Mouse (Mus musculus): Measurements from ENCODE around the gene Cth. TPM values are rescaled to one million over a fixed set of nuclear protein-coding genes. Genes with fewer than 3 reads are reported as not detected.

The Cth gene
- total RNA-seq, 4 experiments from 2014 or later, result 2.4 to 6.0 (median 4.6) TPM

DNA sequence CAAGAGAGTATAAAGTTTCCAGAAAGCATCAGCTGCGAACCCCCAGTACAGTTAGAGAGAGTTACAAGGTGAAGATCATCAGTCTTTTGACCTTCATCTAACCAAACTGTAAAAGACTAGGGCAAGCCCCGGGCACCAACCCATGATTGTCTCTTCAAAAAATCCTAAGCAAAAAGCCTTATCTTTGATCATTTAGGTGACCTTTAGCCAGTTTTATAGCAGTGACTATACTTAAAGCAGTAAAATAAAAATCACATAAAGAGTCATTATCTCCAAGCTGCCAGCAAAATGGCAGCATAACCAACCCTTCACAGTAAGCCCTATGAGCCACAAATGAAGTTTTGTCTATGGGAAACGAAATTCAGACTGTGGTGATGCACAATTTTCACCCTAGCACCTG lies 14.6 kb downstream of the Cth start:
- DNase-seq (ENCODE audit: low spot score), result no peak

GRCm38 (mm10) chr3:157908166-157908565 lies 16.7 kb downstream of the Cth start:
- DNase-seq (ENCODE audit: low spot score), result no peak

DNA sequence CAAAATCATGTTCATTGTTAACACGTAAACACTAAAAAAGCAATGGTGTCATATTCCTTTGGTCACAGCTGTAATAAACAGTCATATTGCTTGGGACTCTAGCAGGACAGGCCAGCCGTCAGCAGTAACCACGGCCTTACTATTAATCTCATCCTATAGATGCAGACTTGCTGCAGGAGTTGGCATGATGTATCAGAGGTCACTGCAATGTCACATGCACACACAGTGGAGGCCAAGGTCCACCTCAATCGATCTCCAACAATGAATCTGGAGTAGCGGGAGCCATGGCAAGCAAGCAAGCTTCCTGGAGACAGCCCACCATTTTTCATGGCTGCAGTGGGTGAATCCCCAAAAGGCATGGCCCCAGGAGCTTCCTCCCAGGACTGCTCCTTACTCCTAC lies 23.2 kb downstream of the Cth start:
- DNase-seq (ENCODE audit: low spot score), result no peak

DNA sequence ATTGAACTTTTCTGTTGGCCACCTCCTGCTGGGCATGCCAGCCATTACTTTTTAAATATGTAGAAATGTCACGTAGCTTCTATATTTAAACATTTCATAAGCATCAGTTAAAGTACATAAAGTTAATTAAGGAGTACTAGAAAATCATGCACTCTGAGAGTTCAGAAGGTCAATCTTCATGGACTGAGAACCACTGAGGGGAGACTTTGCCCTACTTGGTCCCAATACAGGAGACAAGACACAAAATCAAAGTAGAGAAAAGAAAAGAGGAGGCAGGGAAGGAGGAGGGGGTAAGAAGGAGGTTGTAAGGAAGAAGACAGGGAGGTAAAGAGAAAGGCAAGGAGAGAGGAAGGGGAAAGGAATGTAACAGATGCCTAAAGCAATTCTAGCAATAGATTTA lies 24.9 kb downstream of the Cth start:
- no peak for DNase-seq (ENCODE audit: low spot score)

DNA sequence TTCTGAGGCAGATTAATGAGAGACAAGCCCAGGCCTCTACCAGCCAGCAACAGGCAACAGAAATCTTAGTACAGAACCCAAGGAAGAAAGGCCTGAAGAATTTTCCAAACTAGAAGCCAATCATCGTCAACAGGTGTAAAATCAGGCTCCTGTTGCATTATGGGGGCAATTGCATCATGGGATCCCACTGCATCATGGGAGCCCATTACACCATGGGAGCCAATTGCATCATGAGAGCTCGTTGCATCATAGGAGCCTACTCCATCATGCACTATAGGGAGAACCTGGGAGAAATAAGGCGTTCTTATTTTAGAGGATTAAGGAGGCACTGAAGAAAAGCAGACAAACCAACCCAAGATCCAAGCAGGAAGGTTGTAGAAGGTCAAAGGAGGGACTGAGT lies 27.2 kb downstream of the Cth start:
- no peak for DNase-seq (ENCODE audit: low spot score)

DNA sequence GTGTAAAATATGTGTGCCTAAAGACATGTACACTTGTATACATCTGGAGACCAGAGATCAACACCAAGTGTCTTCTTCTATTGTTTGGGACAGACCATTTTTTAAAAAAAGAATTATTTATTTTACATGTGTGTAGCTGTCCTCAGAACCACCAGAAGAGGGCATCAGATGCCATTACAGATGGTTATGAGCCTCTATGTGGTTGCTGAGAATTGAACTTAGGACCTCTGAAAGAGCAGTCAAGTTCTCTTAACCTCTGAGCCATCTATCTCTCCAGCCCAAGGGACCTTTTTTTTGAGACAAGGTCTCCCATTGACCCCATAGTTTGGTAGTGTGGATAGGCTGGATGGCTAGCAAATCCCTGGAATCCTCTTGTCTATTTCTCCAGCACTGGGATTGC lies 33.1 kb downstream of the Cth start:
- no peak for DNase-seq (ENCODE audit: low spot score)

DNA sequence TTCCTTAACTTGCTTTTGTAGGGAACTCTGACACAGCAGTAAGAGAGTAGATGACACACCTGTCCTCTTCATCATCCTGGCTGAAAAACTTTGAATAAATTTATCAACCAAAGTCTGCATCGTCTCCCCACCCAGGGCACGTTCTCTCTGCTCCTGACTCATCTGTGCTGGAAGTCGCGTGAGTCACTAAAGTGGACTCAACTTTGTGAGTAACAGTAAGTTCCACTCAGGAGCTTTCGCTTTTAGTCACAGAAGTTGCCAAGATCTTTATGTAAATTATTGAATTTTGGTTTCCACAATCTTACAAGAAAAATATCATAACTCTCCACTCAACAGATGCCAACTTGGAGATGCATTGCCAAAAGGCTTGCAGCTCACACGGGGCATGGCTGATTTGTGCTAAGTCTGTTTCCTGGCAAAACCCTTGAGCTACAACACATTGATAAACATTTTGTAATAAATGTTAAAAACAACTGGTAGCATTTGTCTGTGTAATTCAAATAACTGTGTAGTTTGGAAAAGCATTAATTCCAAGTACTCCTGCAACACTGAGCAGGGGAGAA lies 40.7 kb downstream of the Cth start:
- DNase-seq (ENCODE audit: low spot score), result no peak

GRCm38 (mm10) chr3:157883085-157883484 lies 41.8 kb downstream of the Cth start:
- DNase-seq (ENCODE audit: low spot score), result no peak

GRCm38 (mm10) chr3:157881992-157882391 lies 42.9 kb downstream of the Cth start:
- DNase-seq (ENCODE audit: low spot score), result no peak

- DNase-seq (ENCODE audit: low spot score), result no peak
Observed at GRCm38 (mm10) chr3:157880983-157881382, 43.9 kb downstream of the Cth start.

GRCm38 (mm10) chr3:157877847-157878246 lies 47.0 kb downstream of the Cth start:
- no peak for DNase-seq (ENCODE audit: low spot score)

- DNase-seq (ENCODE audit: low spot score), result peak; percentile 16
Observed at GRCm38 (mm10) chr3:157876439-157877156, 48.3 kb downstream of the Cth start.

DNA sequence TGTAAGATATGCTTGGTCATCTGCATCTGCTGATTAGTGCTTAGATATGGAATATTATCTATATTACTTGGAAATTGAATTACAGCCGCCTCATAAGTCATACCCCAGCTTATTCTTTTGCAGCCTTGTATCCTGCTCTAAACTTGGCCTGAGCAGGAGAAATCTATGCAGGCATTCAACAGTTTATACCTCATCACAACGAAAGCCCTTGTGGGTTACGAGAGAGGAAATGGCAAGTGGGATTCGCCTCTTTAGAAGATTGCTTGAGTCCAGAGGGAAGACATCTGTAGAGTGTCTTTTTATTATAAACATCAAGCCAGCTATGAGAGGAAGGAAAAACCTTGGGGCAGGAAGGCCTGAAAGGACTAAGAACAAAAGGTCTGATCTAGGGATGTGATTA lies 52.0 kb downstream of the Cth start:
- no peak for DNase-seq (ENCODE audit: low spot score)

DNA sequence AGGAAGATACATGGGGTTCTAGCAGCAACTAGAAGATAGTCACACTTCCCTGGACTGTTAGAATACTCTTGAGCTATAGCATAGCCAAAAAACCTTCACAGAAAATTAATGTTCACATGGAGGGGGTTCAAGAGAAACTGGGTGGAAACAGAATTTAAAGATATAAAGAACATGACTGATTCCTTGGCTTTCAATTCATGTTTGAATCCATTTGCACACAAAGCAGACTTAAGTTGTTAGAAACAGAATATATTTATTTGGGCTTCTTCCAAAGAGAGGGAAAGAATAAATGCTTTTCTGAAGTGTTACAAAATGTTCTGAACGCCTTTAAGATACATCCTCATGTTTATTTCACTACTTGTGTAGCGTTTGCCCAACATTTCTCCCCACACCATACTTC lies 57.0 kb downstream of the Cth start:
- no peak for DNase-seq (ENCODE audit: low spot score)

DNA sequence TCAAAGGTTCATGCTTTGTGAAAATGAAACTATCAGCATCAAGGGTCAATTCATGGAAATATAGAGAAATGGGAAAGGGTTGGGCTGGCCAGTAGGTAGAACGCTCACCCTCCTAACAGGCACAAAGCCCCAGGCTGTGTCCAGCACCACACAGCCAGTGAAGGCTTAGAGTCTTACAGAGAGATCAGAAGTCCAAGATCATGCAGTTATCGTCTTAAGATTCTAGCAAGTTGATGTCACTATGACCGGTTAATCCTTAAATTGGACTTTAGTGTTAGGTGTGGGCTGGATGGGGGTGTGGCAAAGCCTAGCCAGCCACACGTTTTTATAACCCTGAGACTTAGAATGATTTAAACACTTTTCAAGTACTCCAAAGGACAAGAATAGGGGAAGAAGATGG lies 58.6 kb downstream of the Cth start:
- no peak for DNase-seq (ENCODE audit: low spot score)

DNA sequence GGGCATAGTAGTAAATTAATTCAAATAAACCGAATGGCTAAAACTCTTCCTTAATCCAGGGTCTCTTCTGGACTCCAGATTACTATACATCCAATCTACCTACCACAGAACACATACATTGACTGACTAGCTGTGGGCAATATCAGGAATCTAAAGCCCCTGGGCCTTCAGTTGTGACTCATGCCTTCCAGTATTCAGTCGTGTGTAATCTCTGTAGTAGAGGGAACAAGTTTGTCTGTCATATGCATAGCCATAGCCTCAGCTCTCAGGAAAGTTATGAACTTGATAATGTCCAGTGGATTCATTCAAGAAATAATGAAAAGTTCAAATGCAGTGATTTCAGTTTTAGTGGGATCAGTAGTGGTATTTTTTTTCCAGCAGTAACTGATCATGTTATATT lies 59.0 kb downstream of the Cth start:
- no peak for DNase-seq (ENCODE audit: low spot score)

DNA sequence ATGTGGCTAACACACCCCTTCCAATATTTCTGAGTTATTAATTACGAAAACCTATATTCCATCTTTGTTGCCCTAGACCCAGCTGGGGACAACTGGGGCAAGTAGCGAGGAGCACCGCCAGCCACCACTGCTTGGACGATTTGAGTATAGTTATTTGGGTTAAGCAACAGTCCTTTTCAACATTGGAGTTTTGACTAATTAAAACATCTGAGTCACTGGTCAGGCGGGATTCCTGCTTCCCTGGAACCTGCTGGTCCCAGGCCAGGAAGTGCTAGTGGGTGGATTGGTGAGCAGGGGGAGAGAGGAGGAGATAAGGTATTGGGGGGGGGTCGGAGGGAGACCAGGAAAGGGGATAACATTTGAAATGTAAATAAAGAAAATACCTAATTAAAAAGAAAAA lies 59.4 kb downstream of the Cth start:
- no peak for DNase-seq (ENCODE audit: low spot score)

GRCm38 (mm10) chr3:157852806-157853205 lies 72.1 kb downstream of the Cth start:
- no peak for DNase-seq (ENCODE audit: low spot score)

- no peak for DNase-seq (ENCODE audit: low spot score)
Observed at GRCm38 (mm10) chr3:157848503-157848902, 76.4 kb downstream of the Cth start.

DNA sequence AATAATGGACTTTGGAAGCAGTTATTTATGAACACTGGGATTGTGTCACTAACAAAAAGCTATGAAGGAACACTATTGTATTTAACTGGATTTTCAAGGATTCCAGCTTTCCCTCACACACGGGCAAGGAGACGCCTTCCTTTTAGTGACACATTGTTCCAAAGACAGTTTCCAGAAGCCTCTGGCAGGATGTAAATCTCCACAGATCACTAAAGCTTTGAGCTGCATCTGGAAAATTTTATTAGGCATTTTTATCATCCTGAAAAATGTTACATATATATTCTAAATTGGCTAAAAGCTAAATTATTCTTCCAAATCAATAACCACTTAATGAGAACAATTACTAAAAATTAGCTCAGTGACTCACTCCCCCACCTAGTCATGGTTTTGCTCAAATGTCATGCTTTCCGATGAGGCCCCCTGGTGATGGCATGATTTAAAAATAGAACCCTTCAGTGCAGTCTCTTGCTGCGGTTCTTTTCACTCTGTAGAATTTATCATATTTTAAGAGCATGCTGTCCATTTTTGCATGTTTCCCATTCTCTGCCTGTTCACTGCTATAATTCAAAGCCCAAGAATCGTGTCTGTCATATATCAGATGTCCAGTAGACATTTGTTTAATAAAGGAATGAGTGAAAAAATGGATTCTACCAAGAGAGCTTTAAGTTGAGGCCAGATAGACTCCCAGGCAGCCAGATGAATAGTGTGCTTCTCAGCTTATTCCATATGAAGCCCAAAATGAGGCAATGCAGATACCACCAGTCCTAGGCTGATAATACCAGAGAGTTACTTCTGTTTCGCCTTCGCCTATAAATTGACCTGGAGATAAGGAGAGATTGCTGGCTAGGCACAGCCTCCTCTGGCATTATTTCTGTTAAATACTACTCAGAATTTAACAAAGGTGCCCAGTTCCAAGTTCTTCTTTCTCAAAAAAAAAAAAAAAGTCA lies 77.3 kb downstream of the Cth start:
- DNase-seq (ENCODE audit: low spot score), result no peak

Measured in heart, adult 8-10 months (tissue).